Mouse (Mus musculus): ENCODE measurements around the gene St6galnac6.
A peak's percentile ranks its signal among the peaks of the same experiment; 100 is the strongest.

DNA sequence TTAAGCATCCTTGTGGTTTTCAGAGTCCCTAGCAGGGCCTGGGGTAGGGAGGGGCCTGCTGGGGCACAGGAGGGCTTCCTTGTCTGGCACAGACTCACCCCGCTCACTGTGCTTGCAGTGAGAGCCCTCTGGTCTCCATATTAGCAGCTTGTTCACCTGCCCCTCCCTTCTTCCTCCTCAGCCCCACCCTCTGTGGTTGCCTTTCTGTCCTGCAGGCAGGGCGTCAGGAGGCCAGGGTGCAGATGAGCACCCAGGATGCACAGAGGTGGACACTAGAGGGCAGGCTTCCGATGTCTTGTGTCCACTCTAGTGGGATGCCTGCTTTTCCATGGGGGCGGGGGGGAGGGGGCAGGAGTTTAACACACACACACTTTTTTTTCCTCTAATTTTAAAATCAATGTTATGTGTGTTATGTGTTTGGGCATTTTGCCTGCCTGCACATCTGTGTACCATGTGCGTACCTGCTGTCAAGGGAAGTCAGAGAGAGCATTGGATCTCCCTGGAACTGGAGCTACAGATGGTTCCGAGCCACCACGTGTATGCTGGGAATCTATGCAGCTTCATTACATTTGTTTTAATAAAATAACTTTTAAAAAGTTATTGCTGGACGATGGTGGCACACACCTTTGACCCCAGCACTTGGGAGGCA, 2.0 kb downstream of the St6galnac6 start:
- TF ChIP-seq CTCF (conservative IDR thresholded peaks at IDR 0.05; ENCODE audit: low read length) (peak; percentile 10; the same call in 1 of the 2 replicates), NANOG (IDR thresholded peaks at IDR 0.05; ENCODE audit: borderline replicate concordance, low read length) (no peak)

All from E14TG2a.4 (cell line).